Mouse (Mus musculus) Patski (cell line): ENCODE data around the gene Tsga10ip. TPM values are rescaled to one million over a fixed set of nuclear protein-coding genes. Genes with fewer than 3 reads are reported as not detected.

Source experiments
- ATAC-seq: fragments of 100-300 bp; one replicate; pipeline ENCODE4 v1.8.0; 2021
- CTCF ChIA-PET: fragments of 350-600 bp; sonication (Branson Sonifier 250); formaldehyde crosslinking; loops from one replicate; lab custom pipeline; 2022; ENCODE audit warnings: inconsistent platforms; lab: Charles Lee
- POLR2A ChIA-PET: fragments of 350-600 bp; sonication (Branson Sonifier 250); formaldehyde crosslinking; loops from one replicate; lab custom pipeline; 2022; ENCODE audit warnings: antibody characterized with exemption, inconsistent platforms; lab: Charles Lee
- DNase-seq: peaks from one replicate; pipeline ENCODE4 v3.0.0-alpha.2; 2011; ENCODE audit warnings: low read depth, low spot score
- H3K27me3 ChIP-seq: fragments of 371-371 bp; one replicate; pipeline ENCODE4 v1.5.1; 2021
- CTCF ChIP-seq: fragments of 100-300 bp; IDR thresholded peaks from one replicate; pipeline ENCODE4 v1.5.1; 2021
- in situ Hi-C: fragments of 300-500 bp; cut with MboI; formaldehyde crosslinking; loops from 3 replicates; pipeline ENCODE4 v1.11.1; 2018; ENCODE audit warnings: low pct_unique_long_range_greater_than_20kb, mixed read lengths
- polyA plus RNA-seq: library from polyadenylated mRNA; unstranded; gene quantifications from one replicate; pipeline ENCODE4 v1.2.3, GENCODE M21; 2021

The Tsga10ip gene
- polyA plus RNA-seq, 1 experiment from 2014 or later, result 0.13 TPM

- TF ChIP-seq CTCF, result no peak
- POLR2A ChIA-PET, result no interaction called here
- in situ Hi-C loops, result no loop called here
- ATAC-seq (no peak), DNase-seq (no peak)
- CTCF ChIA-PET, result no interaction called here
- no peaks in the 10 kb centered on the region for H3K27me3 ChIP-seq
Observed at GRCm38 (mm10) chr19:5374177-5374576, 28.1 kb downstream of the Tsga10ip start.

GRCm38 (mm10) chr19:5372724-5373123, 29.6 kb downstream of the Tsga10ip start:
- ChIA-PET CTCF (no interaction called here), POLR2A (interaction anchor here (0.7 kb wide), 1 partner anchor 20 kb away, joined by 3 read pairs; no protein-coding TSS in a partner anchor)
- H3K27me3 ChIP-seq, result no peaks in the 10 kb centered on the region
- DNase-seq (no peak), ATAC-seq (no peak)
- in situ Hi-C loops, result no loop called here
- no peak for TF ChIP-seq CTCF

GRCm38 (mm10) chr19:5370932-5371331, 31.4 kb downstream of the Tsga10ip start:
- ChIA-PET CTCF (interaction anchor here (1.2 to 1.6 kb wide), 2 partner anchors 8 to 117 kb away, joined by 3 read pairs; partner anchors contain the start of gene Mus81), POLR2A (interaction anchor here (0.7 kb wide), 1 partner anchor 93 kb away, joined by 5 read pairs; no protein-coding TSS in a partner anchor)
- TF ChIP-seq CTCF, result peak; percentile 52
- no peaks in the 10 kb centered on the region for H3K27me3 ChIP-seq
- DNase-seq, result no peak
- ATAC-seq, result no peak
- in situ Hi-C loops, result no loop called here

- CTCF ChIA-PET, result interaction anchor here (1.0 to 1.5 kb wide), 2 partner anchors 29 to 62 kb away, joined by 4 read pairs; no protein-coding TSS in a partner anchor
- H3K27me3 ChIP-seq, result no peaks in the 10 kb centered on the region
- DNase-seq (no peak), ATAC-seq (no peak)
- in situ Hi-C loops, result no loop called here
- POLR2A ChIA-PET, result interaction anchor here (0.8 to 2.5 kb wide), 7 partner anchors 16 to 66 kb away, joined by 3 to 10 read pairs (median 5); partner anchors contain the start of genes AI837181 and Drap1
- TF ChIP-seq CTCF, result no peak
Observed at GRCm38 (mm10) chr19:5367455-5367854, 34.9 kb downstream of the Tsga10ip start.

GRCm38 (mm10) chr19:5367053-5367359, 35.3 kb downstream of the Tsga10ip start, which contains the start of gene Banf1:
Gene Banf1 (minus strand): TSS chr19:5367168.
- no peak for DNase-seq
- ChIA-PET POLR2A (interaction anchor here (0.8 to 2.5 kb wide), 8 partner anchors 16 to 66 kb away, joined by 3 to 10 read pairs (median 4); partner anchors contain the start of genes AI837181 and Drap1), CTCF (interaction anchor here (1.0 to 1.5 kb wide), 2 partner anchors 29 to 63 kb away, joined by 4 read pairs; no protein-coding TSS in a partner anchor)
- in situ Hi-C loops, result no loop called here
- no peaks in the 10 kb centered on the region for H3K27me3 ChIP-seq
- no peak for TF ChIP-seq CTCF
- ATAC-seq, result no peak

- CTCF ChIA-PET, result interaction anchor here (1.0 to 1.5 kb wide), 2 partner anchors 28 to 63 kb away, joined by 4 read pairs; no protein-coding TSS in a partner anchor
- no peak for TF ChIP-seq CTCF
- in situ Hi-C loops, result no loop called here
- no peaks in the 10 kb centered on the region for H3K27me3 ChIP-seq
- ATAC-seq, result peak; percentile 75
- POLR2A ChIA-PET, result interaction anchor here (0.7 to 2.5 kb wide), 9 partner anchors 17 to 316 kb away, joined by 3 to 10 read pairs (median 5); partner anchors contain the start of genes AI837181 and Drap1
- peak; percentile 86 for DNase-seq
Observed at GRCm38 (mm10) chr19:5366175-5367052, 35.9 kb downstream of the Tsga10ip start, which contains the start of gene Eif1ad. Gene Eif1ad (plus strand): TSS chr19:5366741.

- no peak for ATAC-seq
- ChIA-PET POLR2A (interaction anchor here (0.7 to 2.5 kb wide), 5 partner anchors 18 to 316 kb away, joined by 3 to 10 read pairs (median 9); partner anchors contain the start of genes AI837181 and Drap1), CTCF (no interaction called here)
- in situ Hi-C loops, result no loop called here
- TF ChIP-seq CTCF, result no peak
- no peaks in the 10 kb centered on the region for H3K27me3 ChIP-seq
- no peak for DNase-seq
Observed at GRCm38 (mm10) chr19:5365751-5366150, 36.6 kb downstream of the Tsga10ip start.

GRCm38 (mm10) chr19:5364124-5364523, 38.2 kb downstream of the Tsga10ip start:
- ChIA-PET CTCF (no interaction called here), POLR2A (interaction anchor here (0.6 kb wide), 1 partner anchor 108 kb away, joined by 4 read pairs; no protein-coding TSS in a partner anchor)
- TF ChIP-seq CTCF, result no peak
- no peaks in the 10 kb centered on the region for H3K27me3 ChIP-seq
- in situ Hi-C loops, result no loop called here
- ATAC-seq, result no peak
- no peak for DNase-seq

GRCm38 (mm10) chr19:5362186-5362585, 40.1 kb downstream of the Tsga10ip start:
- DNase-seq (no peak), ATAC-seq (no peak)
- CTCF ChIA-PET, result no interaction called here
- no peak for TF ChIP-seq CTCF
- in situ Hi-C loops, result no loop called here
- POLR2A ChIA-PET, result no interaction called here
- H3K27me3 ChIP-seq, result no peaks in the 10 kb centered on the region

GRCm38 (mm10) chr19:5356080-5356479, 46.2 kb downstream of the Tsga10ip start:
- no peak for ATAC-seq
- in situ Hi-C loops, result no loop called here
- no peak for DNase-seq
- ChIA-PET CTCF (interaction anchor here (1.6 kb wide), 1 partner anchor 17 kb away, joined by 5 read pairs; no protein-coding TSS in a partner anchor), POLR2A (no interaction called here)
- no peak for TF ChIP-seq CTCF
- no peaks in the 10 kb centered on the region for H3K27me3 ChIP-seq
